Mouse (Mus musculus) heart, postnatal 0 days (tissue): ENCODE results near the gene Zfp579. TPM values are rescaled to one million over a fixed set of nuclear protein-coding genes. Genes with fewer than 3 reads are reported as not detected.

Experiments
- ATAC-seq: fragments of 200-750 bp; cut with Nextera tagmentation; 2 replicates; pipeline ENCODE4 v1.8.0; 2017; ENCODE audit warnings: low read depth, moderate number of reproducible peaks, moderate library complexity; ENCODE audit not compliant: insufficient read depth
- DNase-seq: peaks from one replicate; pipeline ENCODE4 v3.0.0-alpha.2; 2016; ENCODE audit warnings: low spot score
- H3K27ac ChIP-seq: fragments of 300-500 bp; sonication (generic); 2 replicates; pipeline ENCODE4 v1.5.1; 2014; ENCODE audit warnings: low read depth, mild to moderate bottlenecking
- H3K27me3 ChIP-seq: fragments of 300-500 bp; sonication (generic); 2 replicates; pipeline ENCODE4 v1.6.1; 2014; ENCODE audit warnings: low read length, mixed read lengths; ENCODE audit not compliant: control insufficient read depth, insufficient read depth
- H3K36me3 ChIP-seq: fragments of 300-500 bp; sonication (generic); replicated peaks from 2 replicates; pipeline ENCODE4 v1.6.1; 2014; ENCODE audit warnings: low read length, mixed read lengths; ENCODE audit not compliant: control insufficient read depth, insufficient read depth
- H3K4me1 ChIP-seq: fragments of 300-500 bp; sonication (generic); 2 replicates; pipeline ENCODE4 v1.6.1; 2014; ENCODE audit warnings: antibody characterized with exemption; ENCODE audit not compliant: control insufficient read depth, insufficient read depth
- H3K4me2 ChIP-seq: fragments of 300-500 bp; sonication (generic); 2 replicates; pipeline ENCODE4 v1.6.1; 2014; ENCODE audit warnings: low read depth, mild to moderate bottlenecking, low read length, moderate library complexity
- H3K4me3 ChIP-seq: fragments of 300-500 bp; sonication (generic); 2 replicates; pipeline ENCODE4 v1.5.1; 2014; ENCODE audit warnings: low read depth, low read length
- H3K9ac ChIP-seq: fragments of 300-500 bp; sonication (generic); replicated peaks from 2 replicates; pipeline ENCODE4 v1.6.1; 2014; ENCODE audit warnings: low read depth, low read length, mixed read lengths
- H3K9me3 ChIP-seq: fragments of 300-500 bp; sonication (generic); replicated peaks from 2 replicates; pipeline ENCODE4 v1.6.1; 2016; ENCODE audit warnings: low read length; ENCODE audit not compliant: control insufficient read depth
- CTCF ChIP-seq: IDR thresholded peaks from 2 replicates; pipeline ENCODE4 v1.5.1; 2016; ENCODE audit warnings: antibody characterized with exemption, control low read depth, low read depth
- EP300 ChIP-seq: IDR thresholded peaks from 2 replicates; pipeline ENCODE4 v1.6.1; 2016; ENCODE audit warnings: antibody characterized with exemption, low read depth
- WGBS: fragments of 180-500 bp; shearing (Covaris S2); extraction: QIAGEN DNeasy Blood & Tissue Kit; methylation state at CpG from one replicate; pipeline ENCODE4 v1.1.7; 2014; 5-methylcytosine and 5-hydroxymethylcytosine counted together
- polyA plus RNA-seq: library from polyadenylated mRNA; unstranded; fragments of >200 nt; fragmentation: Nextera tagmentation; extraction: Ambion mirVana; gene quantifications from 2 replicates; pipeline ENCODE4 v1.2.1, GENCODE M21; 2015
- total RNA-seq: library from RNA; depleted of rRNA; stranded (reverse); fragments of >200 nt; gene quantifications from 2 replicates; pipeline ENCODE4 v1.2.3, GENCODE M21; 2014; ENCODE audit warnings: low replicate concordance; rRNA removed

Gene Zfp579
- total and polyA plus RNA-seq, 2 experiments from 2014 or later: 15.0 to 25.4 TPM

DNA sequence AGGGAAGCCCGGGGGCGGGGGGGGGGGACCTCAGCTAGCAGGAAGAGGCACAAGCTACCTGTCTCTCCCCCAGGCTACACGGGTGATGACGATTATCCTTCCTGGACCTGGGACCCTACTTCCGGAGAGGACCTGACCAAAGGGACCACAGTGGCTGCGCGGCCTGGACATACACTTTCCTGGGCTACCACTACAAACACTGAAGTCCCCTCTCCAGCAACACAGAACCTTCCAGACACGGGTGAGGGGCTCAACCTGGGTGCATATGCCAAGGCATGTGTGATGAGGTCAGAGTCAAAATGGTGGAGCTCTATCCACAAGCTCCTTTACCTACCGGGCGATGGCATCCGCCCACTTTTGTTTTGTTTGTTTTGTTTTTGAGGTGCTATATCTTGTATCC is 58.6 kb downstream of the Zfp579 start:
- no peak overlapping the region for H3K4me3 ChIP-seq
- DNase-seq (no peak), ATAC-seq (no peak)
- no peak overlapping the region for H3K27ac ChIP-seq
- H3K36me3 ChIP-seq: no peaks in the 10 kb centered on the region; the same call in 1 of the 2 replicates
- no peaks in the 10 kb centered on the region for H3K27me3 ChIP-seq
- 66% methylated on average over 11 of the region's 11 CpGs for WGBS
- no peak overlapping the region for H3K9ac ChIP-seq
- H3K9me3 ChIP-seq: no peaks in the 10 kb centered on the region
- no peaks in the 10 kb centered on the region for H3K4me1 ChIP-seq
- H3K4me2 ChIP-seq: no peak overlapping the region
- TF ChIP-seq EP300: no peak

DNA sequence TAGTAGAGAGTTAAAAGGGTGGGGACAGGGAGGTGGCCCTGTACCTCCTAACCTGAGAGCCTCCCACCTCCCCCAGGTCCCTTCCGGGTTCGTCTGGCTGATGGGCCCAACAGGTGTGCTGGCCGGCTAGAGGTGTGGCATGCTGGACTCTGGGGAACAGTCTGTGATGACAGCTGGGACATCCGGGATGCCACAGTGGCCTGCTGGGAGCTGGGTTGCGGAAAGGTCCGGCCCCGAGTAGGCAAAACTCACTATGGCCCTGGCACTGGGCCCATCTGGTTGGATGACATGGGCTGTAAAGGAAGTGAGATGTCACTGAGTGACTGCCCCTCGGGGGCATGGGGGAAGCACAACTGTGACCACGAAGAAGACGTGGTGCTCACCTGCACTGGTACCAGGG is 59.1 kb downstream of the Zfp579 start:
- Histone ChIP-seq H3K27ac (no peak overlapping the region), H3K9ac (no peak overlapping the region), H3K9me3 (no peaks in the 10 kb centered on the region), H3K4me3 (no peak overlapping the region), H3K4me2 (no peak overlapping the region), H3K4me1 (no peaks in the 10 kb centered on the region), H3K36me3 (no peaks in the 10 kb centered on the region; the same call in 1 of the 2 replicates), H3K27me3 (no peaks in the 10 kb centered on the region)
- DNase-seq: no peak
- no peak for TF ChIP-seq EP300
- ATAC-seq: no peak
- WGBS: 49% methylated on average over 10 of the region's 10 CpGs

DNA sequence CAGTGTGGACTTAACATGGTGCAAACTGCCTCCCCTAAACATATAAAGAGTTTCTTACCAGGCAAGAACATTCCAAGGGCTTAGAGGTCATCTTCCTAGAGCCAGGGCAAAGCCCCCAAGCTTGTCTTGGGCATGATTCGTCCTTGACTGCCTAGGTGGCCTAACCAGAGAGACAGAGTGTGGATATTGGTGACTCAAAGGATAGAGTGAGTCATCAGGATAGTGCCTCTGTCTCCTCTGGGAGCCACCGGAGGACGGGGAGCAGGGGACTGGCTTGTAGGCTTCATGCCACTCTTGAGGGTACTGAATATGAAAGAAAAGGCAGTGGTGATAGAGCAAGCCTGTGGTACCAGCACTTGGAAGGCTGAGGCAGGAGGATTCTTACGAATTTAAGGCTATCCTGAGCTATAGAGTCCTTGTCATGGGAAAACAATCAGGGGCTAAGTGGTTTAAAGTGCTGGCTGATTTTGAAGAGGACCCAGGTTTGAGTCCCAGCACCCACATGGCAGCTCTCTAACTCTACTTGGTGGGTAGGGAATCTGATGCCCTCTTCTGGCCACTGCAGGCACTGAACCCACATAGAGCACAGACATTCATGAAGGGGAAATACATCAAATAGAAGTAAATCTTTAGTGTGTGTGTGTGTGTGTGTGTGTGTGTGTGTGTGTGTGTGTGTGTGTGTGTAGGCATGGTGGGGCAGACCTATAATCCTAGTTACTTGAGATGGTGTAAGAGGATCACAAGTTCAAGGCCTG is 61.6 kb downstream of the Zfp579 start:
- Histone ChIP-seq H3K9me3 (no peaks in the 10 kb centered on the region), H3K9ac (no peak overlapping the region), H3K36me3 (no peaks in the 10 kb centered on the region; the same call in 1 of the 2 replicates), H3K27me3 (no peaks in the 10 kb centered on the region), H3K27ac (no peak overlapping the region), H3K4me3 (no peak overlapping the region), H3K4me2 (no peak overlapping the region), H3K4me1 (no peaks in the 10 kb centered on the region)
- ATAC-seq (no peak), DNase-seq (no peak)
- TF ChIP-seq CTCF (no peak), EP300 (no peak)
- 71% methylated on average over 4 of the region's 4 CpGs for WGBS

Other genes with a start within 250 kb of the Zfp579 start
Only the 30 nearest of the 31 such genes appear.
- gene Fam71e2, start 224.9 kb downstream of the Zfp579 start, total RNA-seq: not detected in 2 replicates
- gene Fam71e2, start 224.9 kb downstream of the Zfp579 start, polyA plus RNA-seq: not detected in 2 replicates
- not detected in 2 replicates for gene Il11, start 213.3 kb downstream of the Zfp579 start, total RNA-seq
- gene Il11, start 213.3 kb downstream of the Zfp579 start, polyA plus RNA-seq: not detected in 2 replicates
- gene Tmem190, start 213.2 kb downstream of the Zfp579 start, total RNA-seq: not detected in 2 replicates
- not detected in 2 replicates for gene Tmem190, start 213.2 kb downstream of the Zfp579 start, polyA plus RNA-seq
- gene Tmem238, start 206.5 kb downstream of the Zfp579 start, total RNA-seq: 2.2 and 21.0 TPM in 2 replicates
- 8.0 and 8.6 TPM in 2 replicates for gene Tmem238, start 206.5 kb downstream of the Zfp579 start, polyA plus RNA-seq
- 141 and 173 TPM in 2 replicates for gene Rpl28, start 203.3 kb downstream of the Zfp579 start, total RNA-seq
- gene Rpl28, start 203.3 kb downstream of the Zfp579 start, polyA plus RNA-seq: 259 and 269 TPM in 2 replicates
- 440 and 486 TPM in 2 replicates for gene Ube2s, start 183.6 kb downstream of the Zfp579 start, total RNA-seq
- gene Ube2s, start 183.6 kb downstream of the Zfp579 start, polyA plus RNA-seq: 156 and 174 TPM in 2 replicates
- 0.23 TPM in 1 of 2 replicates, not detected in the other for gene Shisa7, start 151.5 kb downstream of the Zfp579 start, total RNA-seq
- gene Shisa7, start 151.5 kb downstream of the Zfp579 start, polyA plus RNA-seq: not detected in 2 replicates
- gene Isoc2b, start 125.9 kb downstream of the Zfp579 start, total RNA-seq: 1.4 and 20.0 TPM in 2 replicates
- 4.5 and 6.5 TPM in 2 replicates for gene Isoc2b, start 125.9 kb downstream of the Zfp579 start, polyA plus RNA-seq
- gene Isoc2a, start 119.0 kb downstream of the Zfp579 start, total RNA-seq: 15.2 and 25.6 TPM in 2 replicates
- 1.4 and 1.6 TPM in 2 replicates for gene Isoc2a, start 119.0 kb downstream of the Zfp579 start, polyA plus RNA-seq
- 0.88 TPM in 1 of 2 replicates, not detected in the other for gene Gm36210, start 89.6 kb downstream of the Zfp579 start, total RNA-seq
- gene Gm36210, start 89.6 kb downstream of the Zfp579 start, polyA plus RNA-seq: 0.08 and 0.12 TPM in 2 replicates
- 8.9 and 13.1 TPM in 2 replicates for gene Zfp628, start 80.9 kb downstream of the Zfp579 start, total RNA-seq
- gene Zfp628, start 80.9 kb downstream of the Zfp579 start, polyA plus RNA-seq: 1.7 and 1.9 TPM in 2 replicates
- gene Nat14, start 74.1 kb downstream of the Zfp579 start, total RNA-seq: 2.0 and 4.2 TPM in 2 replicates
- 2.8 and 3.6 TPM in 2 replicates for gene Nat14, start 74.1 kb downstream of the Zfp579 start, polyA plus RNA-seq
- 3.5 and 5.0 TPM in 2 replicates for gene Ssc5d, start 70.4 kb downstream of the Zfp579 start, total RNA-seq
- 1.1 and 1.2 TPM in 2 replicates for gene Ssc5d, start 70.4 kb downstream of the Zfp579 start, polyA plus RNA-seq
- 16.4 and 19.9 TPM in 2 replicates for gene Sbk2, start 31.8 kb downstream of the Zfp579 start, total RNA-seq
- 22.0 and 24.3 TPM in 2 replicates for gene Sbk2, start 31.8 kb downstream of the Zfp579 start, polyA plus RNA-seq
- 3.2 and 3.9 TPM in 2 replicates for gene Sbk3, start 25.0 kb downstream of the Zfp579 start, total RNA-seq
- 2.7 and 4.1 TPM in 2 replicates for gene Sbk3, start 25.0 kb downstream of the Zfp579 start, polyA plus RNA-seq
- gene Zfp524, start 18.3 kb upstream of the Zfp579 start, total RNA-seq: 11.0 and 15.6 TPM in 2 replicates
- 12.5 and 15.1 TPM in 2 replicates for gene Zfp524, start 18.3 kb upstream of the Zfp579 start, polyA plus RNA-seq
- 37.2 and 56.9 TPM in 2 replicates for gene Fiz1, start 18.5 kb upstream of the Zfp579 start, total RNA-seq
- gene Fiz1, start 18.5 kb upstream of the Zfp579 start, polyA plus RNA-seq: 14.4 and 14.7 TPM in 2 replicates
- gene Gm44973, start 19.3 kb upstream of the Zfp579 start, total RNA-seq: not detected in 2 replicates
- gene Gm44973, start 19.3 kb upstream of the Zfp579 start, polyA plus RNA-seq: 0.75 and 1.1 TPM in 2 replicates
- gene Zfp865, start 24.2 kb upstream of the Zfp579 start, total RNA-seq: 17.6 and 24.9 TPM in 2 replicates
- gene Zfp865, start 24.2 kb upstream of the Zfp579 start, polyA plus RNA-seq: 1.8 and 2.0 TPM in 2 replicates
- 1.0 and 2.8 TPM in 2 replicates for gene Ccdc106, start 24.4 kb upstream of the Zfp579 start, total RNA-seq
- gene Ccdc106, start 24.4 kb upstream of the Zfp579 start, polyA plus RNA-seq: 0.33 and 0.85 TPM in 2 replicates
- gene 4632433K11Rik, start 38.0 kb upstream of the Zfp579 start, total RNA-seq: 0.99 TPM in 1 of 2 replicates, not detected in the other
- gene 4632433K11Rik, start 38.0 kb upstream of the Zfp579 start, polyA plus RNA-seq: not detected in 2 replicates
- 7.2 and 8.3 TPM in 2 replicates for gene Zfp784, start 42.3 kb upstream of the Zfp579 start, total RNA-seq
- gene Zfp784, start 42.3 kb upstream of the Zfp579 start, polyA plus RNA-seq: 8.0 and 8.2 TPM in 2 replicates
- 15.0 TPM in 1 of 2 replicates, not detected in the other for gene Zfp580, start 55.4 kb upstream of the Zfp579 start, total RNA-seq
- gene Zfp580, start 55.4 kb upstream of the Zfp579 start, polyA plus RNA-seq: 14.7 and 16.6 TPM in 2 replicates
- gene U2af2, start 66.0 kb upstream of the Zfp579 start, total RNA-seq: 95.2 and 99.1 TPM in 2 replicates
- gene U2af2, start 66.0 kb upstream of the Zfp579 start, polyA plus RNA-seq: 38.0 and 39.3 TPM in 2 replicates
- 208 and 236 TPM in 2 replicates for gene Epn1, start 84.1 kb upstream of the Zfp579 start, total RNA-seq
- 53.0 and 56.4 TPM in 2 replicates for gene Epn1, start 84.1 kb upstream of the Zfp579 start, polyA plus RNA-seq
- gene Rfpl4, start 120.8 kb upstream of the Zfp579 start, total RNA-seq: not detected in 2 replicates
- not detected in 2 replicates for gene Rfpl4, start 120.8 kb upstream of the Zfp579 start, polyA plus RNA-seq
- gene Rasl2-9, start 129.8 kb upstream of the Zfp579 start, total RNA-seq: 0.35 and 1.1 TPM in 2 replicates
- 4.4 and 6.5 TPM in 2 replicates for gene Rasl2-9, start 129.8 kb upstream of the Zfp579 start, polyA plus RNA-seq
- not detected in 2 replicates for gene Vmn1r55, start 153.5 kb upstream of the Zfp579 start, total RNA-seq
- gene Vmn1r55, start 153.5 kb upstream of the Zfp579 start, polyA plus RNA-seq: not detected in 2 replicates
- not detected in 2 replicates for gene Vmn1r56, start 200.6 kb upstream of the Zfp579 start, total RNA-seq
- gene Vmn1r56, start 200.6 kb upstream of the Zfp579 start, polyA plus RNA-seq: not detected in 2 replicates
- not detected in 2 replicates for gene Vmn1r57, start 222.3 kb upstream of the Zfp579 start, total RNA-seq
- gene Vmn1r57, start 222.3 kb upstream of the Zfp579 start, polyA plus RNA-seq: not detected in 2 replicates